Mouse (Mus musculus) kidney, embryonic 15.5 days (tissue): Measurements from ENCODE around the gene Rtbdn. TPM values are rescaled to one million over a fixed set of nuclear protein-coding genes. Genes with fewer than 3 reads are reported as not detected.

Source experiments
- microRNA-seq: library from miRNA; unstranded; fragments of <30 nt; microRNA quantifications from one replicate; pipeline ENCODE4, GENCODE M21; 2016
- polyA plus RNA-seq: library from polyadenylated mRNA; unstranded; fragments of >200 nt; fragmentation: Nextera tagmentation; extraction: Ambion mirVana; gene quantifications from 2 replicates; pipeline ENCODE4 v1.2.1, GENCODE M21; 2015

The Rtbdn gene
- polyA plus RNA-seq, 1 experiment from 2014 or later = 0.45 TPM

Small RNA genes lying within 50 kb of the gene (microRNA-seq; reads per million reads assigned to microRNA genes)
- gene Gm24197 = not detected

Other genes starting within 250 kb of the Rtbdn start
- 7.6 and 7.8 TPM in 2 replicates for gene Lyl1, start 245.5 kb upstream of the Rtbdn start, polyA plus RNA-seq
- gene G430095P16Rik, start 224.0 kb upstream of the Rtbdn start, polyA plus RNA-seq = 1.9 and 2.3 TPM in 2 replicates
- 14.2 and 15.5 TPM in 2 replicates for gene Nfix, start 146.6 kb upstream of the Rtbdn start, polyA plus RNA-seq
- gene Dand5, start 124.2 kb upstream of the Rtbdn start, polyA plus RNA-seq = 6.3 and 7.0 TPM in 2 replicates
- 52.6 and 53.0 TPM in 2 replicates for gene Gadd45gip1, start 115.5 kb upstream of the Rtbdn start, polyA plus RNA-seq
- gene Rad23a, start 106.3 kb upstream of the Rtbdn start, polyA plus RNA-seq = 112 and 122 TPM in 2 replicates
- 1,039 and 1,041 TPM in 2 replicates for gene Calr, start 100.1 kb upstream of the Rtbdn start, polyA plus RNA-seq
- gene Farsa, start 90.0 kb upstream of the Rtbdn start, polyA plus RNA-seq = 102 and 103 TPM in 2 replicates
- 66.5 and 70.3 TPM in 2 replicates for gene Syce2, start 74.9 kb upstream of the Rtbdn start, polyA plus RNA-seq
- 49.8 and 51.2 TPM in 2 replicates for gene Gcdh, start 53.1 kb upstream of the Rtbdn start, polyA plus RNA-seq
- 3.4 and 7.2 TPM in 2 replicates for gene Klf1, start 45.1 kb upstream of the Rtbdn start, polyA plus RNA-seq
- 8.3 and 8.6 TPM in 2 replicates for gene Dnase2a, start 38.4 kb upstream of the Rtbdn start, polyA plus RNA-seq
- gene Mast1, start 9.6 kb upstream of the Rtbdn start, polyA plus RNA-seq = 0.40 and 0.48 TPM in 2 replicates
- not detected in 2 replicates for gene Gm49661, start 22.4 kb downstream of the Rtbdn start, polyA plus RNA-seq
- gene Prdx2, start 22.6 kb downstream of the Rtbdn start, polyA plus RNA-seq = 808 and 824 TPM in 2 replicates
- gene Rnaseh2a, start 22.8 kb downstream of the Rtbdn start, polyA plus RNA-seq = 125 and 129 TPM in 2 replicates
- 9.6 TPM in 2 replicates for gene Junb, start 31.7 kb downstream of the Rtbdn start, polyA plus RNA-seq
- 25.3 and 27.0 TPM in 2 replicates for gene Hook2, start 43.6 kb downstream of the Rtbdn start, polyA plus RNA-seq
- gene Best2, start 67.5 kb downstream of the Rtbdn start, polyA plus RNA-seq = 0.10 TPM in 1 of 2 replicates, not detected in the other
- 133 and 143 TPM in 2 replicates for gene Asna1, start 78.3 kb downstream of the Rtbdn start, polyA plus RNA-seq
- 119 and 120 TPM in 2 replicates for gene Trir, start 79.8 kb downstream of the Rtbdn start, polyA plus RNA-seq
- gene Tnpo2, start 89.9 kb downstream of the Rtbdn start, polyA plus RNA-seq = 25.8 and 30.0 TPM in 2 replicates
- 28.9 and 32.1 TPM in 2 replicates for gene Fbxw9, start 113.1 kb downstream of the Rtbdn start, polyA plus RNA-seq
- gene Gm5741, start 121.0 kb downstream of the Rtbdn start, polyA plus RNA-seq = 0.66 and 0.82 TPM in 2 replicates
- 68.8 and 72.3 TPM in 2 replicates for gene Dhps, start 124.8 kb downstream of the Rtbdn start, polyA plus RNA-seq
- gene Wdr83os, start 133.7 kb downstream of the Rtbdn start, polyA plus RNA-seq = 141 TPM in 2 replicates
- gene Wdr83, start 134.3 kb downstream of the Rtbdn start, polyA plus RNA-seq = 43.3 and 45.1 TPM in 2 replicates
- 39.2 and 41.5 TPM in 2 replicates for gene Man2b1, start 136.3 kb downstream of the Rtbdn start, polyA plus RNA-seq
- 2.0 and 2.6 TPM in 2 replicates for gene Zfp791, start 176.1 kb downstream of the Rtbdn start, polyA plus RNA-seq
- gene Cks1brt, start 204.9 kb downstream of the Rtbdn start, polyA plus RNA-seq = not detected in 2 replicates